Mouse (Mus musculus) kidney, postnatal 36 days (tissue): ENCODE data around the gene Med10.
A peak's percentile ranks its signal among the peaks of the same experiment; 100 is the strongest.

Source experiments
- DNase-seq, 2 experiments: peaks; one replicate each; pipeline ENCODE4 v3.0.0; 2021 to 2022; ENCODE audit warnings: mixed read lengths in 2 of 2

The Med10 gene

DNA sequence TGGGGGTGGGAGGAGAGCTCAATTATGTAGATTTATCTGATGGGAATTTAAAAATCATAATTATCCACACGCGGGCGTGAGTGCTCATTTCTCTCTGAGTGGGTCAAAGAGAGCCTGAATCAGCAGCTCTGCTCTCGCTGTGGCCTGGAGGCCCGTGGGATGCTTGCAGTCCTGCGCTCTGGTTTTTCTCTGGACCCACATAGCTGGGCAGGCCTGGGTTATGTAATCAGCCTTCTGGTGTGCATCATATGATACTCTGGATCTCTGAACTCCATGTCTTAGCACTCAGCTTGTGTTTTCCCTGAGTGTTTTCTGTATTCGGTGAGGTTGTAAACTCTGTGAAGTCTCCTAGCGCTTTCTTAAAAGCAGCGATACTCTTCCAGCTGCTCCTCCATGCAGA lies 30.4 kb downstream of the Med10 start:
- no peak for DNase-seq

DNA sequence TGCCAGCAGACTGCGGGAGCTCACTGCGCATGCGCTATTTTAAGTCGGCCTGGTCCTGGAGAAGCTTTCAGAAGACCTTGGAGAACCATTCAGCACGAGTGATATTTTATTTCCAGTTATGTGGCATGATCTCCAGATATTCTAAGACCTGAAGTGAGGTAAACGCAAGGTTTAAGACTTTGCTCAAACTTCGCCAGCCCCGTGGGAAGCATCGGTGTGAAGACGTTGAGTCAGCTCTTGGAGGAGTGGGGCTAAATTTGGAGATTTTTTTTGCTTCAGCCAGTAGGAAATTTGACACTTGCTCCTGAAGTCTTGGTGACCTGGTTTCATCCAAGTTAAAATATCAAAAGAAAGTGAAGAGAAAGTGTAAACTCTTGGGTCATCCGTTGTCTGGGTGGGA lies 31.2 kb downstream of the Med10 start:
- no peak for DNase-seq

DNA sequence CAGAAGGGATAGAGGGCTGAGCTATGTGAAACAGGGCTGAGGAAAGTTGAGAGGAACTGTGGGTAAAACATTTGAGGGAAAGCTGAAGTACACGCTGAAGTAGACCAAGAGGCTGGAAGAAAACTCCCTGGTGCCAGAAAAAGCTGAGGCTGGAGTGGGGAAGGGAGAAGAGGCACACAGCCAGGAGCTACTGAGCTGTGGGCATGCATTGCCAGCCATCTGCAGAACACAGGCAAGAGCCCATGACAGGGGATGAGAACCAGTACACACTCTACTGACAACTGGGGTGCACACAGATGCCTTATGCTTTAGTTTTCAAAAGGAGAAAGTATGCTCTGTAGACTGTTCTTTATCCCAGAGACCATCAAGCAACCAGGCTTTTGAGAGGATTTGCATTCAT lies 43.4 kb downstream of the Med10 start:
- DNase-seq, result no peak

DNA sequence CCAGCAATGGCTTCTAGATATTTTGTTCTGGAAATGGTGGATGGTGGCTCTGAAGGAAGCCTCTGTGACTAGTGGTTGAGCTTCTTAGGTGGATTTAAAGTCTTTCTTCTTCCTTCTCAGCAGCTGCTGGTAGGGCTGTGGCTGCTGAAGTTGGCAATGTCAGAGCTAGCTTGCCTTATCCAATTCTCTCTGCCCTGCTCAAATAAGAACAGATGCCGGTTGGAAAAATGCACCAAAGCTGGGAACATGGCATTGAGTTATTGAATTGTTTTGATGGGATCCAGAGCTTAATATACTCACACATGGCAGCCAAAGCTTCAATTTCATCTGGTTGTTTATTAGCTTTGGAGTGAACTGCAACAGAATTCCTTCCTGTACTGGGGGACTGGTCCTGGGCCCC lies 47.4 kb downstream of the Med10 start:
- DNase-seq, result no peak

DNA sequence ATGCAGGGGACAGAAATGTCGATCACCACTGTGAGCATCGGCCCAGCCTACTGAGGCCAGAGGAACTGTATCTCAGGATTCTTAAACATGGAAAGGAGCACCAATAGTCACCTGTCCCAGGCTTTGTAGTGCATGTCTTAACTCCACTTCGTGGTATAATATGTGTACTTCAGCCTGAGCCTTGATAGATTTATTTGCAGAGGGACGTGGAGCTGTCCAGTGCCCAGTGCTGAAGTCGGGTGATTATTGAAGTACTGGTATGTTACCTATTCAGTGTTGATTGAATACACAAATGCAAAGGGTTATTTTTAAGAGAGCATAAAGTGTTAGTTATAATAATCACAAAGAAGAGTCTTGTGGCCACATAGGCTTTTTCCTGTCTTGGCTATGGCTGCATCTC lies 50.1 kb downstream of the Med10 start:
- DNase-seq, result peak in 1 of 2 experiments; percentile 62

DNA sequence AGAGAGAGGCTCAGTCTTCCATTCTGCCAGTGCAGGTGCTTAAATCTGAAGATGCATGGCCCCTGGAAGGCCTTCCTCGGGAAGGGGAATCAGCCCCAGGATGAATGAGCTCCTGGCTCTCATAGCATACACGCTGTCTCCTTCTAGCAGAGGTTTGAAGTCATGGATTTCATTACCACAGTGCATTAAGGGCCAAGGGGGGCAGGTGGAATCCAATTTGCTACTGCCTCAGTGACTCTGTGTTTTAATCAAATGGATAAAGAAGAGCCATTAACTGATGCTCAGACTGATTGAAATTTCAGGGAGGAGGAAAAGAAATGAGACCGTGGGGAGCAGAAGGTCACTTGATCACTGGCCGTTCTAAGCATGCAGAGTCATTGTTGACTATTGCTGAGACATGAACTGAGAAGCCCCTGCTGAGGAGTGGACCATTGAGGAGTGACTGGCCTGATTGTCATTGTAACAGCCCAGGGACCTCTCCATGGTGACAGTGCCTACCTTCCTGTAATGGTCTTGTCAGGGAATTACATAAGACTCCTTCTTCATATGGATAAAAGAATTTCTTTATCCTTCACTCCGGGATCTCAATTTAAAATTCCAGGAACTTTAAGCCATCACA lies 51.3 kb downstream of the Med10 start:
- DNase-seq, result no peak

DNA sequence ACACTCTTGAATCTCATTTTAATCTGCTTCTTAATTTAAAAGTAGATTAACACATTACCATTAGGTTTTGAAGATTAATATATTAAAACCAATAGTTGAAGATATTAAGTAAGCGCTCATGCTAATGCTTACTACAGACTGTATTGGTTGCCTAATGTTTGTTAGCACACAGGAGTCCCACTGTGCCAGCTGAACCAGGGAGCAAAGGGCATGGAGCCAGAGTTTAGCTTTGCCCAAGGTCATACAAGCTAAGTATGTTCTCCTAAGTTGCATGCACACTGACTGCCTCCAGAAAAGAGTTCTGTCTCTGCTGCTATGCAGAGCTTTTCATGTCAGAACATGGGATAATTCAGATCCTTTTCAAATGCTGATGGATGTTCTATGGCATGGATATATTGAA lies 53.7 kb downstream of the Med10 start:
- DNase-seq, result no peak

DNA sequence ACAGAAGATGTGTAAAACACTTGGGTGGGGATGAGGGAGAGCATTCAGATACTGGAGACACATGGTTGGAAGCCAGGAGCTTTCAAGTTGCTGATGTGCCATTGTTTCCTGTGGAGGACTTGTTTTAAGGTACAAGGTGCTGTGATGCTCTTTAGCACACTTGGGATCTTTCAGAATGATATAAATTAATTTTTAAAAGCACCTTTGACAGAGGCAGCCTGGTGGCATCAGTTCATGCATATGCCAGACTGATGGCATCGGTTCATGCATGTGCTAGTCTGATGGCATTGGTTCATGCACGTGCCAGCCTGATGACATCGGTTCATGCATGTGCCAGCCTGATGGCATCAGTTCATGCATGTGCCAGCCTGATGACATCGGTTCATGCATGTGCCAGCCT lies 60.1 kb downstream of the Med10 start:
- no peak for DNase-seq

DNA sequence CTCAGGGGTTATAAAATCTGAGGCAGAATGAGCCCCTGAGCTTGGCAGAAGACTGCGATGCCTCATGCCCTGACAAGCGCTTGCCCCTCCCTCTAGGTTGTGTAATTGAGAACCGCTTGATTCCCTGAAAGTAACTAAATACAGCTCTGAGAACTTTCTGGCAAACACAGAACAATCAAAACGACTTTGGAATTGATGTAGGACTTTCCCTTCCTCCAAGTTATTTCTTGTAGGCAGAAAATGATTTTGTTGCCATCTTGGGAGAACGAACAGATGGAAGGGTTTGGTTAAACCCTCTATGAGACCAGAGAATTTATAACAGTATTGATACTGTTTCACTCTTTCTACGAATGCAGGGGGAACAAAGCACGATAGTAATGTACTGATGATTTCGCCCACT lies 62.7 kb downstream of the Med10 start:
- no peak for DNase-seq
